Mouse (Mus musculus): ENCODE results near the gene Gm1123.

DNA sequence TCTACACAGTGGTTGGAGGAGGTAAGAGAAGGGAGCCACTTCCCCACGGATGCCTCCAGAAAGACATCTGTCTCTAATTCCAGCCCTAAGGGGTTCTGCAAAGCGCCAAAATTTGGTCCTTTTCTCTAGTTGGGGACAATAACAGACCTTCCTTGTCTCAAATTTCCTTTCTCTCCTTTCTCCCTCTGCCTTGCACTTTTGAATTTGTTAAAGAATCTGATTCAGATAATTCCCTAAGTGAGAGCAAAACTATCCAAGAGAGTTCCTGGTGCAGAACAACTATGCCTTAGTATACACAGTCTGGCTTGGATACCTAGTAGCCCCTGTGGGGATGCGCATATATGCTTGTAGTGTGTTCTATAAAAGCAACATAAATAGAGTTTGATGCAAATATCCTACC is 75.7 kb downstream of the Gm1123 start:
- TF ChIP-seq POLR2A (IDR thresholded peaks at IDR 0.05; ENCODE audit: insufficient read depth, low read depth, low read length) (no peak), EP300 (IDR thresholded peaks at IDR 0.05; ENCODE audit: insufficient read depth, low read depth, low read length) (no peak)

Data from heart, adult 2 months (tissue).